Mouse (Mus musculus) lung, embryonic 16.5 days (tissue): ENCODE data around the gene Fis1. TPM values are rescaled to one million over a fixed set of nuclear protein-coding genes. Genes with fewer than 3 reads are reported as not detected.

Experiments
- ATAC-seq: fragments of 200-750 bp; cut with Nextera tagmentation; 2 replicates; pipeline ENCODE4 v1.8.0; 2017; ENCODE audit warnings: low read depth, mild to moderate bottlenecking, moderate library complexity
- H3K27ac ChIP-seq: fragments of 300-500 bp; sonication (generic); 2 replicates; pipeline ENCODE4 v1.5.1; 2014; ENCODE audit warnings: mild to moderate bottlenecking, control low read depth, low read length
- H3K27me3 ChIP-seq: fragments of 300-500 bp; sonication (generic); 2 replicates; pipeline ENCODE4 v1.6.1; 2014; ENCODE audit warnings: low read depth, low read length, mixed read lengths; ENCODE audit not compliant: control insufficient read depth, insufficient read depth
- H3K36me3 ChIP-seq: fragments of 300-500 bp; sonication (generic); 2 replicates; pipeline ENCODE4 v1.6.1; 2014; ENCODE audit warnings: low read length; ENCODE audit not compliant: control insufficient read depth, insufficient read depth
- H3K4me1 ChIP-seq: fragments of 300-500 bp; sonication (generic); replicated peaks from 2 replicates; pipeline ENCODE4 v1.6.1; 2014; ENCODE audit warnings: low read length, mixed read lengths; ENCODE audit not compliant: control insufficient read depth, insufficient read depth
- H3K4me2 ChIP-seq: fragments of 300-500 bp; sonication (generic); 2 replicates; pipeline ENCODE4 v1.6.1; 2014; ENCODE audit warnings: low read depth, low read length, control low read depth
- H3K4me3 ChIP-seq: fragments of 300-500 bp; sonication (generic); 2 replicates; pipeline ENCODE4 v1.5.1; 2014; ENCODE audit warnings: mild to moderate bottlenecking, low read length, control low read depth
- H3K9ac ChIP-seq: fragments of 300-500 bp; sonication (generic); 2 replicates; pipeline ENCODE4 v1.6.1; 2014; ENCODE audit warnings: low read length, control low read depth
- H3K9me3 ChIP-seq: fragments of 300-500 bp; sonication (generic); 2 replicates; pipeline ENCODE4 v1.6.1; 2016; ENCODE audit warnings: low read length; ENCODE audit not compliant: control insufficient read depth
- whole genome bisulfite sequencing: fragments of 180-500 bp; shearing (Covaris S2); extraction: QIAGEN DNeasy Blood & Tissue Kit; methylation state at CpG from one replicate; pipeline ENCODE4 v1.1.7; 2014; 5-methylcytosine and 5-hydroxymethylcytosine counted together
- polyA plus RNA-seq: library from polyadenylated mRNA; unstranded; fragments of >200 nt; fragmentation: Nextera tagmentation; extraction: Ambion mirVana; gene quantifications from 2 replicates; pipeline ENCODE4 v1.2.1, GENCODE M21; 2015

The Fis1 gene
- polyA plus RNA-seq, 1 experiment from 2014 or later = 286 TPM

DNA sequence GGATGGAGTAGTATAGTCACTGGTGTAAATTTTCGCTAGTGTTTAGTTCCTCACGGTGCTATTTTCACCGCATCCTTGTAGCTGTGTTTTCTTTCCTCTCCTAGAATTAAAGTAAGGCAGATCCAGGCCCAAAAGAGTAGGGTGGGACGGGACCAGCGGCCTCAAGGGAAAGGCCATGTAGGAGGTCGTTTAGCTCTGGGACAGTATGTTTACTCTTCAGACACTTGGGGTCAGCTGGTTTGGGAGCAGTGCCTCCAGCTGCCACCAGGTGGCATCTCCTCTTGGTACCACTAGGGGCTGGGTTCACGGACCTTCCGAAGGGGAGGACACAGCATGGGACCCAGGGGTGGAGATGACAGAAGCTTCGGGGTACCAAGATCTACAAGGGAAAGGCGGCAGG is 9.4 kb downstream of the Fis1 start:
- 2% methylated on average over 10 of the region's 10 CpGs for WGBS
- ATAC-seq = peak; percentile 66
- Histone ChIP-seq H3K27me3 (no peaks in the 10 kb centered on the region), H3K27ac (peak overlapping the region; percentile 75), H3K9ac (peak overlapping the region; percentile 72), H3K36me3 (peaks cover 24% of the 10 kb centered on the region), H3K4me1 (peaks cover 37% of the 10 kb centered on the region), H3K9me3 (no peaks in the 10 kb centered on the region), H3K4me2 (peak overlapping the region; percentile 63), H3K4me3 (peak overlapping the region; percentile 66)

DNA sequence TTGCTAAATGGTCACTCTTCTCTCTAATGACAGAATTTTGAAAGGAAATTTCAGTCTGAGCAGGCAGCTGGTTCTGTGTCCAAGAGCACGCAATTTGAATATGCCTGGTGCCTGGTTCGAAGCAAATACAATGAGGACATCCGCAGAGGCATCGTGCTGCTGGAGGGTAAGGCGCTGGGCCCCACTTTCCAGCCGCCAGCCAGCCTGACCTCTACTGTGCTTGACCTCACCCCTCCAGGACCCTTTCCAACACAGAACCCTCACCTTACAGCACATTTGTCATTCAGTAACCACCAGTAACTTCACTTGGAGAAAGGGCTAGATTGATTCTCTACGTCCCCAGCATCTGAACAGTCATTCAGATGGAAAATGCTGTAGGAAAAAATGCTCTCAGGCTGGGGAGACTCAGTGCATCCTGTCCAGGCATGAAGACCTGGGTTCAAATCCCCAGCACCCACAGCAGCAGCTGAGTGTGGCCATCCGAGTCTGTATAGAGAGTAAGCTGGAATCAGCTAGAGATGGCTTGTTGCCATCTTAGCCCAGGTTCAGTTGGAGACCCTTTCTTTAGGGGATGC is 10.0 kb downstream of the Fis1 start:
- peaks cover 37% of the 10 kb centered on the region for H3K4me1 ChIP-seq
- H3K9ac ChIP-seq = peak overlapping the region; percentile 72
- no peaks in the 10 kb centered on the region for H3K27me3 ChIP-seq
- H3K4me3 ChIP-seq = peak overlapping the region; percentile 66
- no peaks in the 10 kb centered on the region for H3K9me3 ChIP-seq
- WGBS = 64% methylated on average over 8 of the region's 8 CpGs
- no peak overlapping the region; the same call in 1 of the 2 replicates for H3K27ac ChIP-seq
- peak overlapping the region; percentile 63 for H3K4me2 ChIP-seq
- peaks cover 24% of the 10 kb centered on the region for H3K36me3 ChIP-seq
- no peak for ATAC-seq

DNA sequence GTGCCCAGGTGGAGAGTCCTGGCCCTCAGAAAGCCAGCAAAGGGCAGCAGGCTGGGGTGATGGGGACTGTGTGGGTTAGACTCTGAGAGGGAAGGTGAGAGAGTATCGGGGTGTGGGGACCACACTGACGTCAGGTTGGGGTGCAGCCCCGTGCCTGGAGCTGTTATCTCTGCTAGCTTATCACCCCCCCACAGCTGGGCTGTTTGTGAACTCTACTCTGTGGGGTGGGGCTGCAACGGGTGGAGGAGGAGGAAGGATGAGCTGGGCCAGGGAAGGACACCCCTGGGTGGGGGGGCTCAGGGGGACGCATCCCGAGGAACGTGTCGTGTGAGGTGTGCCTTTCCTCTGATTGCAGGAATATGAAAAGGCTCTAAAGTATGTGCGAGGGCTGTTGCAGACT is 12.1 kb downstream of the Fis1 start:
- no peak for ATAC-seq
- H3K27ac ChIP-seq = peak overlapping the region; percentile 89; the same call in 1 of the 2 replicates
- H3K9me3 ChIP-seq = no peaks in the 10 kb centered on the region
- peaks cover 24% of the 10 kb centered on the region for H3K36me3 ChIP-seq
- 75% methylated on average over 9 of the region's 9 CpGs for WGBS
- no peaks in the 10 kb centered on the region for H3K27me3 ChIP-seq
- no peak overlapping the region for H3K9ac ChIP-seq
- no peak overlapping the region for H3K4me2 ChIP-seq
- peaks cover 29% of the 10 kb centered on the region for H3K4me1 ChIP-seq
- H3K4me3 ChIP-seq = no peak overlapping the region

DNA sequence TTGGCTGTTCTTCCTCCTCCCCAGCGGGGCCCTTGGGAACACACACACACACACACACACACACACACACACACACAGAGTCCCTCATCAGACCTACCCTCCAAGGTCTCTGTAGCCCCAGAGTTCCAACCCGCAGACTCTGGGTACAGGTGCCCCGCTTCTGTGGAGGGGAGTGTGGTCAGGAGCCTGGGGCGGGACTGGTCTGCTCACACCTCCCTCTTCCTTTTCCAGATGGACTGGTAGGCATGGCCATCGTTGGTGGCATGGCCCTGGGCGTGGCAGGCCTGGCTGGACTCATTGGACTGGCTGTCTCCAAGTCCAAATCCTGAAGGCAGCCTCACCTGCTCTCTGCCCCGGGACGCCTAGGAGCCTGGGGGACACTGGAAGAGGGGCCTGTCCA is 12.6 kb downstream of the Fis1 start:
- 77% methylated on average over 8 of the region's 8 CpGs for WGBS
- Histone ChIP-seq H3K4me2 (no peak overlapping the region), H3K27ac (peak overlapping the region; percentile 89)

DNA sequence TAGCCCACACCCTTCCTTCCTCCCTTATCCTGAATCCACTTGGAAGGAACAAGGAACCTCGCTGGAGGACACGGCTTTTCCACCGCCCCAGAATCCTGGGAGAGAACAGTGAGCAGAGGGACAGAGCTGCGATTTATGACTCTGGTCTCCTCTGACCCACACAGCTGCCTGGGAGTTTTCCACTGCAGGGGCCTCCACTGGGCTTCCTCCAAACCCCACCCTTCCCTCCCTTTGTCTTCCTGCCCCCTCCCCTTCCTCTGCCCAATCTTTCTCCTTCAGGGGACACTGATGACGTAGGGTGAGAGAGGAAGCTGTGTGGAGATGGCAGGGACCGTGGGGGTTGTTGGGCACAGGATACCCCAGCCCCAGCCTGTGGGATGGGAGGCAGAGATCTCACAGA is 13.3 kb downstream of the Fis1 start, which contains the start of gene Cldn15:
Gene Cldn15, plus strand, starts transcription at position 286 of the 400 bp plus-strand sequence.
- Histone ChIP-seq H3K27ac (peak within 1 kb of the TSS; percentile 89), H3K4me1 (peaks cover 27% of the 10 kb centered on the region), H3K9me3 (no peaks in the 10 kb centered on the region), H3K36me3 (peaks cover 24% of the 10 kb centered on the region), H3K4me3 (no peak within 1 kb of the TSS), H3K4me2 (peak within 1 kb of the TSS; percentile 6; the same call in 1 of the 2 replicates), H3K9ac (peak within 1 kb of the TSS; percentile 54), H3K27me3 (no peaks in the 10 kb centered on the region)
- WGBS = 26% methylated on average over 6 of the region's 6 CpGs
- peak; percentile 18 for ATAC-seq

More for the DNA sequence above, 12.6 kb downstream of the Fis1 start:
- Histone ChIP-seq H3K4me3 (no peak overlapping the region), H3K9ac (no peak overlapping the region; the same call in 1 of the 2 replicates), H3K4me1 (peaks cover 29% of the 10 kb centered on the region), H3K9me3 (no peaks in the 10 kb centered on the region), H3K27me3 (no peaks in the 10 kb centered on the region), H3K36me3 (peaks cover 24% of the 10 kb centered on the region)
- ATAC-seq = no peak

DNA sequence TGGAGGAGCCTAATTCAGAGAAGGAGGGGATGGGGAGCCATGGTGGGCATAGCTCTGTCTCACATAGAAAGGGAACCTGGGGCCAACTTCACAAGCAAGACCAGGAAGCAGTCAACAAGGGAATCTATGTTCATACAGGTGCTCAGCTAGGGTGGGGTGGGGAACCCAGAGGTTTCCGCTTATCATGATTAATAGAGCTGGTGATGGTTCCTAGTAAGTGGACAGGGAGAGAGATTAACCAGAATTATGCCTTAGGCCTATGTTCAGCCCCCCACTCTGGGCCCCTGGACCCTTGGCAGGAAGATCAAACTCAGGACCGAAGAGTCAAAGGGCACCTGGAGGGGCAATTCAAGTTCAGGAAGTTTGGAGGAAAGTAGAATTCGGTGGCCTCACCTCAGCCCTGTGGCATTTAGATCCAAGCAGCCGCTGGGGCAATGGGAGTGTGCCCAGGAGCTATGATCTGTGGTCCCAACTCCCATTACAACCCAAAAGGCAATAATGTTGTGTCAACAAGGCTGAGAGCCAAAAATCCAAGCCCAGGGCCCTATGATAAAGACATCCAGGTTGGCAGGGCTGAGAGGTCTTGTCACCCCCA is 13.9 kb downstream of the Fis1 start:
- 76% methylated on average over 4 of the region's 4 CpGs for WGBS
- Histone ChIP-seq H3K4me1 (peaks cover 24% of the 10 kb centered on the region), H3K4me2 (0 out of 2 replicates have a peak overlapping the region, but pooled peaks have one; percentile 6), H3K9me3 (no peaks in the 10 kb centered on the region), H3K36me3 (peaks cover 24% of the 10 kb centered on the region), H3K4me3 (no peak overlapping the region), H3K9ac (no peak overlapping the region), H3K27ac (peak overlapping the region; percentile 89), H3K27me3 (no peaks in the 10 kb centered on the region)
- ATAC-seq = no peak

DNA sequence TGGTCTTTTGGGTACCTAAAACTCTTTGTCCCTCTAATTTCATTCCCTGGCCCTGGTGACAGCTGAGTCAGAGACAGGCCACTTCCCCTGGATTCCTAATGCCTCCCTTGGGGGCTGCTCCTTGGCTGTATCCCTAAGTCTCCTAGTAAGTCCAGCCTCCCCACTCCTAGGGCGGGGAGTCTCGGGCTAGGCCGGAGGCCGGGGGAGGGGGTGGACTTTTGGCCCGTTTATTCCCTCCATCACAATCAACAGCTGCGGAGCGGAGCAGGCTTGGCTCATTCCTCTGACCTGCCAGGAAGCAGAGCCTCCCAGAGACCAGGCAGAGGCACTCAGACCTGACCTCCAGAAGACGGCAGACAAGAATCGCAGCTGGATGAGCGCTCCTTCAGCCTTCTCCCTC is 14.5 kb downstream of the Fis1 start:
- no peak overlapping the region for H3K4me2 ChIP-seq
- peak; percentile 15 for ATAC-seq

DNA sequence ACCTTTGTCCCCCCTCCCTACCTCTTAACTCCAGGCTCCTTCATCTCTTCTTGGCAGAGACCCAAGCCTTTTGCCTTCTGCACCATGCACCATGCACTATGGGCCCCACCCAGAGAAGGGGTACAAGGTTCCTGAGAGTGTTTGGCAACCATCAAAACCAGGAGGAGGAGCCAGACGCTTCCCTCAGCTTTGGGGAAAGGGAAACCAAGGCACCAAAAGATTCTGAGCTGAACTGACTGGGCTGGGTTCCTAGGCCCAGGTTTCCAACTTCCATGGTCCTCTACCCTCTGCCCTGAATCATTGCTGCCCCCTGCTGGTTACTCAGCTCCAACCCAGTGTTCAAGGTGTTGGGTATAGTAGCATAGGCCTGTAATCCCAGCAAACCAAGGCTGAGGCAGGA is 17.6 kb downstream of the Fis1 start:
- Histone ChIP-seq H3K4me1 (peaks cover 15% of the 10 kb centered on the region), H3K36me3 (peaks cover 4% of the 10 kb centered on the region), H3K4me2 (no peak overlapping the region), H3K27me3 (no peaks in the 10 kb centered on the region), H3K27ac (no peak overlapping the region), H3K9me3 (no peaks in the 10 kb centered on the region), H3K4me3 (no peak overlapping the region), H3K9ac (no peak overlapping the region)
- 56% methylated on average over 1 of the region's 1 CpGs for WGBS
- peak; percentile 34; the same call in 1 of the 2 replicates for ATAC-seq

More for the DNA sequence above, 14.5 kb downstream of the Fis1 start:
- peaks cover 24% of the 10 kb centered on the region for H3K36me3 ChIP-seq
- H3K4me1 ChIP-seq = peaks cover 24% of the 10 kb centered on the region
- no peak overlapping the region; the same call in 1 of the 2 replicates for H3K27ac ChIP-seq
- H3K27me3 ChIP-seq = no peaks in the 10 kb centered on the region
- H3K4me3 ChIP-seq = no peak overlapping the region
- H3K9ac ChIP-seq = no peak overlapping the region
- no peaks in the 10 kb centered on the region for H3K9me3 ChIP-seq
- WGBS = 48% methylated on average over 10 of the region's 10 CpGs

DNA sequence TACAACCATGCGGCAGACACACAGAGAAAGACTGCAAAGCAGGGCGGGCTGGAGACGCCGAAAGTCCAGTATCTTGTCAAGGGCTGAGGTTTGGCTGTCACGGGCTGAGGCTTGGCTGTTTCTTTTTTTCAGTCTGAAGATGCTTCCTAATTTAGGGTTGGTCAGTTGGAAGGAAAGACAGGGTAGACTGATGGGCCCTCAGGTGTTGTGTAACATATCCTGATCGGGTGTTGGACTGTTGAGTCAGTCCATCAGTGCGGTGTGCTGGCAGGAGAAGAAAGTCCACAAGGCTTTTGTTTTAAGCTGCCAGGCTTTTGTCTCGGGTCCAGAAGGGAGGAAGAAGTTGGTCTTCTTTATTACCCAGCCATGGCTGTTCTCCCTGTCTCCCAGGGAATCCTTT is 20.6 kb downstream of the Fis1 start:
- H3K4me1 ChIP-seq = no peaks in the 10 kb centered on the region
- WGBS = 61% methylated on average over 8 of the region's 8 CpGs
- no peak for ATAC-seq

More for the DNA sequence above, 20.6 kb downstream of the Fis1 start:
- no peak overlapping the region for H3K4me2 ChIP-seq
- no peaks in the 10 kb centered on the region for H3K27me3 ChIP-seq
- H3K9ac ChIP-seq = no peak overlapping the region
- no peaks in the 10 kb centered on the region for H3K36me3 ChIP-seq
- no peak overlapping the region for H3K27ac ChIP-seq
- no peaks in the 10 kb centered on the region for H3K9me3 ChIP-seq
- no peak overlapping the region for H3K4me3 ChIP-seq
